Mouse (Mus musculus) embryo, embryonic 11 days (tissue): ENCODE results near the gene Cyp2d12.
"Not testable (repeated sequence)": the region's sequence is repeated elsewhere in the genome, so short reads cannot be mapped to it uniquely, and the experiment has no call there.

Source experiments
- DNase-seq: peaks from one replicate; pipeline ENCODE4 v3.0.0-alpha.2; 2015

The Cyp2d12 gene

DNA sequence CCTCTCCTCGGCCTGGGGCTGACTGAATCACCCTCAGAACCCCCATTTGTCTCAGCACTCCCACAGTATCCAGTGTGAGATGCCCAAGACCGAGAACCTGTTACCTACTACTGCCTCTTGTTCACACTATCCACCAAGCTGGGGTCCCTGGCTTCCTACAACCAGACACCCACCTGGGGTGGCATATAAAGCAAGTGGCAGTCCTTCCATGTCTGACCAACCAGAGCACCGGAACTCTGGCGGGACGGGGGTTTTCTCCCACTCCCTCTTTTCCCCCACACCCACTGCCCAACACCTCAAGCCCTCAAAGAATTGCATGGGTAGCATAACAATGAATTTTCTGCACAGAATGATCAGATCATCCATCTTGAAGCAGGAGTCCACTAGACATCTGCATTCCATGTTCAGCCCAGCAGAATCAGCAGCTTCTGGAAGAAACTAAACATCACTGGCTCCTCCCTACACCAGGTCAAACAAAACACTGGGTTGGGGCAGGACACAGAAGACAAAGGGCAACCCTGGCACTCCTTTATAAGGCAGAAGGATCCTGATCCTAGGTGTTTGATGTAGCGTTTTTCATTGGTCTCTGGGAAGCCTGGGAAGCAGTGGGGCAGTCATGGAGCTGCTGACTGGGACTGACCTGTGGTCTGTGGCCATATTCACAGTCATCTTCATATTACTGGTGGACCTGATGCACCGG lies at the start of gene Cyp2d12:
Gene Cyp2d12 (plus strand): TSS at position 542 of the 700 bp plus-strand sequence.
- DNase-seq: no peak

DNA sequence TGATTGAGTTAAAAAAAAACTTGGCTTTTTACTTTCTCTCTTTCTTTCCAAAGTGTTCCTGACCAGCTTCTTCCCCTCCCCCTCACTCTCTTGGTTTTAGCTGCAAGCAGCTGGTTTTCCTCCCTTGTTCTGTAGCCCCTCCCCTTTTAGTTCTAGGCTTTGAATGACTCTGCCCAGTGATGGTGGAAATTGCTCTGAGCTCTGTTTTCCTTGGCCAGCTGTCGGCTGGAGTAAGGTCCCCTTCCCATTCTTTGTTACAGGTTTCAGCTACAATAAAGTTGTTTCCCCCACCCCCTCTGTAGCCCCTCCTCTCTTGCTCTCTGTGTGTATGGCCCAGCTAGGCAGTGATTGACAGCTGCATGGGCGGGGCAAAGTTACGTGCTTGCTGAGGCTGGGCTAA lies 47.9 kb upstream of the Cyp2d12 start:
- peak; percentile 0 for DNase-seq

DNA sequence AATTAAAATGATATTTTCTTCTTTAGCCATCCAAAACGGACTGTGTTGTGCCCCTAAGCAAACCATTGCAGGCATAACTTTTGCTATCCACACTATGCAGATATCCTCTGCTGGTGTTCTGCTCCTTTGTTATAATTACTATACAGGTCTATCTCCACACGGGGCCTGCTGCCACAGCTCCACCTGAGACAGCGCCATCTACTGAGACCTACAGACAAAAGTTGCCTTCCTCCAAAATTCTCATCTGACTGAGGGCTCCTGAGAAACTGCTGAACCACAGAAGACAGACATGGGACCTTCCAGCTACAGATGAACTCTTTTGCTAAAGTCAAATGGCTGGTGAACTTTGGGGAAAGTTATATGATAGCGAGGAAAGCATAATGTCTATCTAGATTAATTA lies 47.1 kb upstream of the Cyp2d12 start:
- DNase-seq: not testable (repeated sequence)

DNA sequence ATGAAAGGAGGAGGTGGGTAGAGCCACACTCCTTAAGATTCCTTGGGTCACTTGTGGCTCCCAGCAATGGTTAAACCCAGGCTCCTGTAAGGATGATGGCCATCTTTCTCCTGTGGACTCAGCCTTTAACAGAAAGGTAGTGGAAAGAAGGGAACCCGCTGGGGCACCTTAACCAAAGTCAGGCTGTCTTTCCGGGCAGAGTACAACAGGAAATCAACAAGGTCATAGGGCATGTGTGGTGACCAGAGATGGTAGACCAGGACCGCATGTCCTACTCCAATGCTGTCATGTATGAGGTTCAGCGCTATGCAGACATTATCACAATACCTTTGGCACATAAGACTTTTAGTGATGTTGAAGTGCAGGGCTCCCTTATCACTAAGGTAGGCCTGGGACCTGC lies 45.4 kb upstream of the Cyp2d12 start:
- not testable (repeated sequence) for DNase-seq

DNA sequence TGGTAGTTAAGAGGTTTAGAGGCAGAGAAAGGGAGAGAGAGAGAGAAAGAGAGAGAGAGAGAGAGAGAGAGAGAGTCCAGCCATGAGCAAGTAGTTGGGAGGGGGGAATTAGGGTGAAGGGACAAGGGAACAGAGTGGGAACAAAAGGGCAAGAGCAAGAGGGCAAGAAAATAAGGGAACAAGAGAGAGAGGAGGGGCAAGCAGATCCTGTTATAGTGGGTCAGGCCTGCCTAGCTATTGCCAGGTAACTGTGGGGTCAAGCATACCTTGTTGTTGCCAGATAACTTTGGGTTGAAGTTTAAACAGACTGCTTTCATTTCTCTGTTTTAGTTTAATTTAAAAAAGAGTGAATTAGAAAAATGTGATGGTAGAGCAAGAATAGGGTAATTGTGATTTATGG lies 44.4 kb upstream of the Cyp2d12 start:
- not testable (repeated sequence) for DNase-seq

DNA sequence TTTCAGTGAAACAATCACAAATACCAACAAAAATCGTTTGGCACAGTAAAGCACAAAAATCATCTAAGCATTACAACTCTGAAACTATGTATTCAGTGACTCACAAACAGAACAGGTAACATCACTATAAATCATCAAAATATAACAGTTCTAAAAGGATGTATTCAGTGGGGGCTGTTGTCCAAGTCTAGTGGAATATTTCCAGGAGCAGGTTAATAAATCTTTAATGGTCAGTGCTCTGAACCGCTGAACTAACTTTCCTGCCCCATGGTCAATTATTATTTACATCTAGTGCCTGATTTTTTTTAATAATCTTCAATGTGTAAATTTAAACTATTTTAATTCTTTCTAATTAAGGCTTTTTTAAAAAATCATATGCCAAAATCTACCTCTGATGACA lies 42.8 kb upstream of the Cyp2d12 start:
- DNase-seq: not testable (repeated sequence)

DNA sequence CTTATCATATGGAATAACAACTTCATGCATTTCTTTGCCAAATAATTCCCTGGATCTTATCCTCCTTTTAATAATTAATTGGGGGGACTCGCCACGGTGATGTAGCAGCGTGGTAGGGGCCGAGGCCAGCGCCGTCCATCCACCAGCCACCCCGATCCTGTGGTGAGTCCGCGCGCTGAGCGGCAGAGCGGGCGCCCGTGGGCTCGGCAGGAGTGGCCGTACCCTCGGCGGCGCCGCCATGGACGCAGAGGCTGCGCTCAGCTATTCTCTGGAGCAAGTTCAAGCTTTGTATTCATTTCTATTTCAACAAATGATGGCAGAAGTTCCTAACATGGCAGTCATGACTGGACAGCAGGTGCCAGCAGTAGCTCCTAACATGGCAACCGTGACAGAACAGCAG lies 38.7 kb upstream of the Cyp2d12 start:
- DNase-seq: not testable (repeated sequence)

DNA sequence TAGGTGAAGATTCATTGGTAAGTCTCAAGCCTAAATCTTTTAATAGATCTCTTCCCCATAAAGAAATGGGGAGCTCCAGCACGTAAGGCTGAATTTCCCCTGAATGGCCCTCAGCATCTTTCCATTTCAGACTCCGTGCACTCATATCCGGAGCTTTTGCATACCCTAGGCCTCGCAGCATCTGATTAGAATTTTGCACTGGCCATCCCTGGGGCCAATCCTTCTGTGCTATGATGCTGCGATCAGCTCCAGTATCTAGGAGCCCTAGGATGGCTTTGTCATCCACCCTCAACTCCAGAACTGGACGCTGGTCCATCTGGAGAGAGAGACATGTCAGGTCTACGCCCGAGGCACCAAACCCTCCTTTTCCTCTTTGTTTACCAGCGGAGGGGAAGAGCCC lies 27.5 kb upstream of the Cyp2d12 start:
- DNase-seq: not testable (repeated sequence)

DNA sequence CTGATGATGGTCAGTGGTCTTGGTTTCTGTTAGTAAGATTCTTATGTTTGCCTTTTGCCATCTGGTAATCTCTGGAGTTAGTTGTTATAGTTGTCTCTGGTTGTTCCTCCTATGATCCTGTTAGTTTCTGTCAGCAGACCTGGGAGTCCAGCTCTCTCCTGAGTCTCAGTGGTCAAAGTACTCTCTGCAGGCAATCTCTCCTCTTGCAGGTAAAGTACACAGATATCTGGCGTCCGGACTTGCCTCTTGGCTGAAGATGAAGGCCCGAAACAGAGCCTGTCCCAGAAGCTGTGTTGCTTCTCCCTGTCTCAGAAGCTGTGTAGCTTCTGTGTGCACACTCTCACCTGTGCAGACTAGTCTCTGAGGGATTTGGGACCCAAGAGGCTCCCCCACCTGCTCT lies 22.2 kb upstream of the Cyp2d12 start:
- not testable (repeated sequence) for DNase-seq

DNA sequence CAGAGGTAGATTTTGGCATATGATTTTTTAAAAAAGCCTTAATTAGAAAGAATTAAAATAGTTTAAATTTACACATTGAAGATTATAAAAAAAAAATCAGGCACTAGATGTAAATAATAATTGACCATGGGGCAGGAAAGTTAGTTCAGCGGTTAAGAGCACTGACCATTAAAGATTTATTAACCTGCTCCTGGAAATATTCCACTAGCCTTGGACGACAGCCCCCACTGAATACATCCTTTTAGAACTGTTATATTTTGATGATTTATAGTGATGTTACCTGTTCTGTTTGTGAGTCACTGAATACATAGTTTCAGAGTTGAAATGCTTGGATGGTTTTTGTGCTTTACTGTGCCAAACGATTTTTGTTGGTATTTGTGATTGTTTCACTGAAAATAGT lies 11.9 kb upstream of the Cyp2d12 start:
- not testable (repeated sequence) for DNase-seq

DNA sequence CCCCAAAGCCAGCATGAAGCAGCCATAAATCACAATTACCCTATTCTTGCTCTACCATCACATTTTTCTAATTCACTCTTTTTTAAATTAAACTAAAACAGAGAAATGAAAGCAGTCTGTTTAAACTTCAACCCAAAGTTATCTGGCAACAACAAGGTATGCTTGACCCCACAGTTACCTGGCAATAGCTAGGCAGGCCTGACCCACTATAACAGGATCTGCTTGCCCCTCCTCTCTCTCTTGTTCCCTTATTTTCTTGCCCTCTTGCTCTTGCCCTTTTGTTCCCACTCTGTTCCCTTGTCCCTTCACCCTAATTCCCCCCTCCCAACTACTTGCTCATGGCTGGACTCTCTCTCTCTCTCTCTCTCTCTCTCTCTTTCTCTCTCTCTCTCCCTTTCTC lies 10.3 kb upstream of the Cyp2d12 start:
- not testable (repeated sequence) for DNase-seq

DNA sequence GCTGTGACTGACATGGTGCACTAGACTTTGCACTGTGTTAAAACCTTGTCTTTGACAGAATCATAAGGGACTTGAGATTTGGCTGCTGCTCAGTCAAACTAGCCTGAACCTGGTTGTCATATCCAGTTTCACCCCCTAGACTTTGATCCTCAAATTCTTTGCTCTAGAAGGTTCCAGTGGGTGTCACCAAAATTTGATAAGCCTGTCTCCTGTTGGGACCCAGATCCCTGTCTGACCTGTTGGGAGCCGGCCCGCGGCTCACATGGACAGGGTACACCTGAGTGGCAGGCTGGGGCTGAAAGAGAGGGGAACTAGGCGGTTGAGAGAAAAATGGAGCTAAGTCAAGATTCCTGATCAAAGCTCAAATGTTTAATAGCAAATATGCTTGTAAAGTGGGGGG lies 7.1 kb upstream of the Cyp2d12 start:
- DNase-seq: not testable (repeated sequence)

DNA sequence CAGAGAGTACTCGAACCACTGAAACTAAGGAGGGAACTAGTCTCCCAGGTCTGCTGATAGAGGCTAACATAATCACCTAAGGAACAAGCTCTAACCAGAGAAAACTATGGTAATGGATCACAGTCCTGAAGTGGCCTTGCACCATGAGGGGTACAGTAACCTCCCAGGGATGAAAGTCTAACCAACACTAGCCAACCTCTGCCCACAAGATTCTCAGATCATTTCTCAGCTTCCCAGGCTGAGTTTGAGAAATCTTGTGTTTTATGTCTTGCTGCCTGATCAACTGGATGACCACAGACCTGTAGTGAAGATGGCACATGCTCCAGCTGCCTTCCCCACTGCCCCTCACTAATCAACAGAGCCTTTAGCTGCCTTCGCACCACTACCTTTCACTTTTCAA lies 1.7 kb upstream of the Cyp2d12 start:
- DNase-seq: not testable (repeated sequence)

DNA sequence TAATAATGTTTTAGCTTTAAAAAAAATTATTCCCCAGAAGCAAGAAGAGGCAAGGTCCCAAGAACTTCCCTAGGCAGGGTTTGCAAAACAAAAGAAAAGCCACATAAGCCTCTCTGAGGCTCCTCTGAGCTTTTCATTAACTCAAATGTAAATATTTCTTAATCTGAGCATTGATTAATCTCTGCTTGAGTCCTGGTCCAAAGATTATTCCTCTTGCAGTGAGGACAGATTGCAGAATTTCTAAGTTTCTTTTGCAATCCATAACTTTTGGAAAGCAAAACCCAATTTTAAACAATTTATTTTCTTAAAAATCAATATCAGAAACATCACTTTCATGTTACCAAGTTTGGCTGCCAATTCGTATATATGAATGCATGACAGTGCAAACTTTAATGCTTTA lies 18.0 kb downstream of the Cyp2d12 start:
- no peak for DNase-seq

DNA sequence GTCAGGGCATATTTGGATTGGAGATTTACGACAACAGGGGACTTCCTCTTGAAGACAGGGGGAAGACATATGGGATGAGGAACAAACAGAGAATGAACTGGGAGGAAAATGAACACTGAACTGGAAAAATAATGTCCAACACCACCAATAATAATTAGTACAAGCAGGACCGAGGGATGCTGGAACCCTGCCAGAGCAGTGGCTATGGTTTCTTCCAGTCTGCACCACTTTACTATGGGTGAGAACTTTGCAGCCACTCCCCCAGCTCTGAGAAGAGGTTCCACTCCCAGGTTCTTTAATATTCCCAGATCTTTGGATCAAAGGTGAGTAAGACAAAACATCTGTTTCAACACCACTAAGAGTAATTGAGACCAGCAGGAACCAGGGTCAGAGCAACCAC lies 24.2 kb downstream of the Cyp2d12 start:
- DNase-seq: no peak

DNA sequence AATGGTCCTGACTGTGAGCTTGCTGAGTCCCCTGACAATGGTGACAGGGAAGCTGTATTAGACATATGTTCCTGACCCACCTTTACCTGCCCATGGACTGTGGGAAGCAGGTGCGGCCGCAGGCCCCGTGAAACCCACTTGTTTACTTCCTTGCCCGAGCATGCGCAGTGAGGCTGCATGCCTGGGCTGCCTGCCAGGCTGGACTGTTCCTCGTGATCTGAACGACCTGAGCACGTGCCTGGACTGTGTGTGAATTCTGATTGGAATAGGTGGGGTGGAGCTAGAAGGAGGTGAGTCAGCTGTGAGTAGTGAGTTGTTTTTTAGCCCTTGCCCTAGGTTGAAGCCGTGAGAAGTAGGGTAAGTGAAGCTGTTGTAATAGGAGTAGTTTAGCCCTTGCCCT lies 27.7 kb downstream of the Cyp2d12 start:
- DNase-seq: no peak
